Mouse (Mus musculus) spleen, adult 2 months (tissue): ENCODE results near the gene Tex38. TPM values are rescaled to one million over a fixed set of nuclear protein-coding genes. Genes with fewer than 3 reads are reported as not detected.

ENCODE experiments used
- DNase-seq, 2 experiments: peaks; one replicate each; pipeline versions ENCODE4 v3.0.0 to v3.0.0-alpha.2; 2012 to 2021; ENCODE audit warnings: low spot score in 2 of 2, low read depth in 1 of 2
- H3K27ac ChIP-seq: fragments of 200-500 bp; 2 replicates; pipeline ENCODE4 v1.5.1; 2012; ENCODE audit warnings: low read length, inconsistent platforms; ENCODE audit not compliant: insufficient read depth
- H3K27me3 ChIP-seq: fragments of 200-500 bp; 2 replicates; pipeline ENCODE4 v1.6.1; 2012; ENCODE audit warnings: mild to moderate bottlenecking, moderate library complexity, low read length, inconsistent platforms; ENCODE audit not compliant: control insufficient read depth, insufficient read depth
- H3K36me3 ChIP-seq: fragments of 200-500 bp; 2 replicates; pipeline ENCODE4 v1.6.1; 2012; ENCODE audit warnings: mild to moderate bottlenecking, low read length, inconsistent platforms; ENCODE audit not compliant: control insufficient read depth, insufficient read depth
- H3K4me1 ChIP-seq: fragments of 200-500 bp; 2 replicates; pipeline ENCODE4 v1.6.1; 2011; ENCODE audit warnings: inconsistent platforms; ENCODE audit not compliant: control insufficient read depth, insufficient read depth, insufficient read length
- H3K4me3 ChIP-seq: fragments of 200-500 bp; 2 replicates; pipeline ENCODE4 v1.5.1; 2011; ENCODE audit warnings: mild to moderate bottlenecking, inconsistent platforms; ENCODE audit not compliant: insufficient read depth, insufficient read length; ENCODE audit errors: extremely low read depth
- CTCF ChIP-seq: fragments of 200-500 bp; IDR thresholded peaks from 2 replicates; pipeline ENCODE4 v1.5.1; 2011; ENCODE audit warnings: mild to moderate bottlenecking, inconsistent platforms; ENCODE audit not compliant: insufficient read depth, insufficient read length, insufficient replicate concordance; ENCODE audit errors: extremely low read depth
- POLR2A ChIP-seq: fragments of 200-500 bp; IDR thresholded peaks from 2 replicates; pipeline ENCODE4 v1.6.1; 2011; ENCODE audit warnings: low read depth, low read length, inconsistent platforms
- WGBS: fragments of 180-500 bp; shearing (Covaris S2); methylation state at CpG from one replicate; pipeline ENCODE4 v1.1.7; 2018; 5-methylcytosine and 5-hydroxymethylcytosine counted together
- polyA plus RNA-seq: library from polyadenylated mRNA; depleted of rRNA; stranded (reverse); fragments of >200 nt; gene quantifications from 2 replicates; pipeline ENCODE4 v1.2.3, GENCODE M21; 2012; rRNA removed

Tex38 gene
- polyA plus RNA-seq, 1 experiment, result 0.14 TPM

DNA sequence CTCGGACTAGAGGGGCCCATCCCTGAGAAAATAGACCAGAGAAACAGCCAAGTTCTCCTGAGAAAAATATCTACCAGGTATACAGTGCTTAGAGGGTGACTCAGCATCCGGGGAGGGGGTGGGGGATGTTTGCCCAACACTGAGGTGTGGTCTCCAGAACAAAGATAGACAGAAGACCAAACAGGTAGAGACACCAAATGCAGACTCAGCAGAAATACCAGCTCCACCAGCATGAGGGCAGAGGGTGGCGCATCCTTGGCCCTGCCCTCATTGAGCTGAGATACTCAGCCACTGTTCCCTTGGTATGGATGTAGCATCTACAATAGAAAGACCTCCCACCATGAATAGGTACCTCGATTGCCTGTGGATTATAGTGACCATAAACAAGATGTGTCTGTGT lies 46.0 kb downstream of the Tex38 start:
- H3K27me3 ChIP-seq, result 0 out of 2 replicates have a peak, but pooled peaks cover 2% of the 10 kb centered on the region

DNA sequence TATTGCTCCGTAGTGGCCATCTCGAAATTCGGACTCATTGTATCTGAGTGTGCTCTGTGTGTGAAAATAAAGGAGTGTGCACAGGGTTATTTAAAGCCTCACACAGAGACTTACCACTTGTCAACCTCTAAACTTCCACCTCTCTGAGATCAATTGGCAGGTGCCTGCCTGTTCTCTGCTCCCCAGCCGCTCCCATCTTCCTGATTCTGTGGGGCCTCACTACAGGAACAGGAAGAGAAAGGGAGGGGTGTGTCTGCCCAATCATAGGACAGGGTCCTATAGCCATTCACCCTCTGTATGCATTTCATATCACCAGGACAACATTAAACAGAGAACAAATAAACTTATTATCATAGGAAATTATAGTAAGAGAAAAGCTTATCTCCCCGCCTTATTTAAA lies 47.1 kb downstream of the Tex38 start:
- Histone ChIP-seq H3K27me3 (0 out of 2 replicates have a peak, but pooled peaks cover 2% of the 10 kb centered on the region), H3K4me1 (peaks cover 7% of the 10 kb centered on the region; the same call in 1 of the 2 replicates), H3K36me3 (no peaks in the 10 kb centered on the region), H3K4me3 (no peak overlapping the region), H3K27ac (no peak overlapping the region)
- no peak for DNase-seq
- TF ChIP-seq POLR2A, result no peak
- TF ChIP-seq CTCF, result no peak
- 52% methylated on average over 5 of the region's 5 CpGs for WGBS

More for the DNA sequence above, 46.0 kb downstream of the Tex38 start:
- no peak for DNase-seq
- no peak for TF ChIP-seq POLR2A
- TF ChIP-seq CTCF, result no peak
- Histone ChIP-seq H3K36me3 (no peaks in the 10 kb centered on the region), H3K4me1 (peaks cover 7% of the 10 kb centered on the region; the same call in 1 of the 2 replicates), H3K27ac (no peak overlapping the region), H3K4me3 (no peak overlapping the region)
- 87% methylated on average over 4 of the region's 4 CpGs for whole genome bisulfite sequencing

DNA sequence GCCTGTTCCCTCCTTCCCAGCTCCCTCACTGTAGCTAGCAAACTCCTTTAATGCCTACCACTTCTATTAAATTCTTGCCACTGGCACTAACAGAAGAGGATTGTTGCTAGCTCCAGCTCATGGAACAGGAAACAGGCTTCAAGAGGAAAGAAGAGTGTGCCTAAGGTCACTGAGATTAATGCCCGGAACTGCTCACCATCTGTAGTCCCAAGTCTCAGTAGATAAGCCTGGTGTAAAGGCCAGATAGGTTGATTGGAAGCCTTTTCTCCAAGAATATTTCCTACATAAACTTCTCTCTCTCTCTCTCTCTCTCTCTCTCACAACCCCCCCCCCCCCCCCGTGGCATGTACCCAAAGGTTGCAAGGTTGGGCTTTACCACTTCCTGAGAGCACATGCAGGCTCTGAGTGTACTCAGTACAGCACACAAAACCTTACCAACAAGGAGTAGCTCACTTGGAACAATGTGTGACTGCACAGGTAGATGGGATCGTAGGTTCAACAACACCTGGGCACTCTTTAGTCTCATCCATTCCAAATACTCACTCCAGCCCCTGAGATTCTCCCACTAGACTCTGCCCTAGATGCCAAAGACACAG lies 48.5 kb downstream of the Tex38 start:
- H3K36me3 ChIP-seq, result no peaks in the 10 kb centered on the region
- 0 out of 2 replicates have a peak, but pooled peaks cover 3% of the 10 kb centered on the region for H3K4me1 ChIP-seq
- 25% methylated on average over 3 of the region's 3 CpGs for WGBS
- peak overlapping the region; percentile 34; the same call in 1 of the 2 replicates for H3K27ac ChIP-seq
- TF ChIP-seq CTCF (no peak), POLR2A (no peak)
- H3K4me3 ChIP-seq, result no peak overlapping the region
- no peak for DNase-seq
- H3K27me3 ChIP-seq, result 0 out of 2 replicates have a peak, but pooled peaks cover 2% of the 10 kb centered on the region

DNA sequence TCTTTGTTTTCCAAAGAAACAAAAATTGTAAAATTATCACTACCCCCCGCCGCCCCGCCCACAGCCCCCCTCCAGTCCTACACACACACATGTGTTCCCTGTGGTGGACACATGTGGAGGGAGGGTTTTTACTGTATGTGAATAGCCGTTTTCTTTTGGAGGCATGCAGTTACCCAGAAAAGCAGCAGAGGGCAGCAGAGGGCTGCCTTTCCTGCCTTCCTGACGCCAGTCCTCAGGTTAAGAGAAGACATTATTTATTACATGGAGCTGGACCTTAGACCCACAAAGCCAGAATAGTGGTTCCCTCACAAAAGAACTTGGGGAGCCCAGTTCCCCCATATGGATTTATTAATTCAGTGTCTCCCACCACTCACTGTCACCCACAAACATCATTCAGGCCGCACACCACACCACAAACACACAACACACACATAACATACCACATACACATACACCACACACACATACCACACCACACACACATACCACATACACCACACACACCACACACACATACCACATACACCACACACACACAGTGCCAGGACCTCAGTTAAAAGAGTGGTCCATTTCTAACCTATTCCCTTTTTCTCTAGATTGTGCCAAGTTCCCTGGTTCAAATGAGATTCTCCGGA lies 49.1 kb downstream of the Tex38 start:
- 0 out of 2 replicates have a peak, but pooled peaks cover 2% of the 10 kb centered on the region for H3K27me3 ChIP-seq
- no peaks in the 10 kb centered on the region for H3K36me3 ChIP-seq
- TF ChIP-seq CTCF (peak; percentile 92; the same call in 1 of the 2 replicates), POLR2A (no peak)
- no peak overlapping the region for H3K27ac ChIP-seq
- peak; percentile 37 to 66 for DNase-seq
- H3K4me1 ChIP-seq, result 0 out of 2 replicates have a peak, but pooled peaks cover 3% of the 10 kb centered on the region
- H3K4me3 ChIP-seq, result no peak overlapping the region
- 15% methylated on average over 7 of the region's 7 CpGs for WGBS

Other genes with a start within 250 kb of the Tex38 start
- not detected in 2 replicates for gene Cyp4a31, start 217.4 kb downstream of the Tex38 start, polyA plus RNA-seq
- gene Cyp4a32, start 180.0 kb downstream of the Tex38 start, polyA plus RNA-seq, result not detected in 2 replicates
- gene Cyp4b1, start 133.3 kb downstream of the Tex38 start, polyA plus RNA-seq, result 9.5 and 9.8 TPM in 2 replicates
- gene Efcab14, start 43.3 kb downstream of the Tex38 start, polyA plus RNA-seq, result 12.8 and 19.6 TPM in 2 replicates
- 20.2 and 35.6 TPM in 2 replicates for gene Atpaf1, start 3.8 kb upstream of the Tex38 start, polyA plus RNA-seq
- 34.5 and 43.3 TPM in 2 replicates for gene Mob3c, start 47.1 kb upstream of the Tex38 start, polyA plus RNA-seq
- 68.2 and 69.2 TPM in 2 replicates for gene Mknk1, start 58.2 kb upstream of the Tex38 start, polyA plus RNA-seq
- not detected in 2 replicates for gene Kncn, start 103.4 kb upstream of the Tex38 start, polyA plus RNA-seq
- not detected in 2 replicates for gene 6430628N08Rik, start 109.6 kb upstream of the Tex38 start, polyA plus RNA-seq
- gene Dmbx1, start 158.9 kb upstream of the Tex38 start, polyA plus RNA-seq, result not detected in 2 replicates
- gene Faah, start 236.9 kb upstream of the Tex38 start, polyA plus RNA-seq, result 25.7 and 31.3 TPM in 2 replicates